Mouse (Mus musculus): ENCODE results near the gene Hoxb8. TPM values are rescaled to one million over a fixed set of nuclear protein-coding genes. Genes with fewer than 3 reads are reported as not detected.

Gene Hoxb8
- polyA plus RNA-seq, 1 experiment from 2014 or later: not detected

- 3% methylated on average over 13 of the region's 13 CpGs for WGBS
- H3K9ac ChIP-seq (replicated peaks; ENCODE audit: low read length): no peak overlapping the region
- H3K27ac ChIP-seq (replicated peaks; ENCODE audit: low read depth, low read length): no peak overlapping the region
- H3K4me3 ChIP-seq (replicated peaks; ENCODE audit: low read depth, low read length): no peak overlapping the region
- no peak overlapping the region for H3K4me2 ChIP-seq (ENCODE audit: low read length)
- no peaks in the 10 kb centered on the region for H3K9me3 ChIP-seq (ENCODE audit: control insufficient read depth, low read length)
- H3K27me3 ChIP-seq (ENCODE audit: control insufficient read depth, insufficient read depth, low read length): peaks cover 100% of the 10 kb centered on the region
- ATAC-seq (ENCODE audit: low FRiP score, low TSS enrichment) (no peak), DNase-seq (no peak)
- H3K36me3 ChIP-seq (ENCODE audit: control insufficient read depth, insufficient read depth, low read length): no peaks in the 10 kb centered on the region
- no peaks in the 10 kb centered on the region for H3K4me1 ChIP-seq (ENCODE audit: control insufficient read depth, insufficient read depth, low read length)
These were observed 25.2 kb downstream of the Hoxb8 start for GRCm38 (mm10) chr11:96306908-96307269.

- H3K4me2 ChIP-seq (ENCODE audit: low read length): no peak overlapping the region
- no peak for ATAC-seq (ENCODE audit: low FRiP score, low TSS enrichment)
- H3K4me1 ChIP-seq (ENCODE audit: control insufficient read depth, insufficient read depth, low read length): no peaks in the 10 kb centered on the region
- H3K4me3 ChIP-seq (replicated peaks; ENCODE audit: low read depth, low read length): no peak overlapping the region
- no peak overlapping the region for H3K9ac ChIP-seq (replicated peaks; ENCODE audit: low read length)
- WGBS: 11% methylated on average over 4 of the region's 4 CpGs
- H3K27ac ChIP-seq (replicated peaks; ENCODE audit: low read depth, low read length): no peak overlapping the region
- no peaks in the 10 kb centered on the region for H3K36me3 ChIP-seq (ENCODE audit: control insufficient read depth, insufficient read depth, low read length)
- no peak for DNase-seq
- H3K9me3 ChIP-seq (ENCODE audit: control insufficient read depth, low read length): no peaks in the 10 kb centered on the region
- H3K27me3 ChIP-seq (ENCODE audit: control insufficient read depth, insufficient read depth, low read length): peaks cover 100% of the 10 kb centered on the region
These were observed 27.1 kb downstream of the Hoxb8 start for GRCm38 (mm10) chr11:96308763-96309162.

- H3K4me3 ChIP-seq (replicated peaks; ENCODE audit: low read depth, low read length): no peak overlapping the region
- no peak overlapping the region for H3K9ac ChIP-seq (replicated peaks; ENCODE audit: low read length)
- WGBS: 3% methylated on average over 4 of the region's 4 CpGs
- H3K4me1 ChIP-seq (ENCODE audit: control insufficient read depth, insufficient read depth, low read length): no peaks in the 10 kb centered on the region
- no peak for ATAC-seq (ENCODE audit: low FRiP score, low TSS enrichment)
- peaks cover 100% of the 10 kb centered on the region for H3K27me3 ChIP-seq (ENCODE audit: control insufficient read depth, insufficient read depth, low read length)
- no peaks in the 10 kb centered on the region for H3K9me3 ChIP-seq (ENCODE audit: control insufficient read depth, low read length)
- no peak for DNase-seq
- no peaks in the 10 kb centered on the region for H3K36me3 ChIP-seq (ENCODE audit: control insufficient read depth, insufficient read depth, low read length)
- H3K27ac ChIP-seq (replicated peaks; ENCODE audit: low read depth, low read length): no peak overlapping the region
- H3K4me2 ChIP-seq (ENCODE audit: low read length): no peak overlapping the region
These were observed 27.6 kb downstream of the Hoxb8 start for GRCm38 (mm10) chr11:96309288-96309687.

GRCm38 (mm10) chr11:96310183-96310938 is 28.7 kb downstream of the Hoxb8 start:
- no peak for ATAC-seq (ENCODE audit: low FRiP score, low TSS enrichment)
- H3K9ac ChIP-seq (replicated peaks; ENCODE audit: low read length): no peak overlapping the region
- no peaks in the 10 kb centered on the region for H3K4me1 ChIP-seq (ENCODE audit: control insufficient read depth, insufficient read depth, low read length)
- H3K27ac ChIP-seq (replicated peaks; ENCODE audit: low read depth, low read length): no peak overlapping the region
- DNase-seq: no peak
- H3K4me2 ChIP-seq (ENCODE audit: low read length): no peak overlapping the region
- H3K9me3 ChIP-seq (ENCODE audit: control insufficient read depth, low read length): no peaks in the 10 kb centered on the region
- H3K4me3 ChIP-seq (replicated peaks; ENCODE audit: low read depth, low read length): no peak overlapping the region
- H3K27me3 ChIP-seq (ENCODE audit: control insufficient read depth, insufficient read depth, low read length): peaks cover 100% of the 10 kb centered on the region
- no peaks in the 10 kb centered on the region for H3K36me3 ChIP-seq (ENCODE audit: control insufficient read depth, insufficient read depth, low read length)
- 3% methylated on average over 20 of the region's 20 CpGs for WGBS

- no peak overlapping the region for H3K9ac ChIP-seq (replicated peaks; ENCODE audit: low read length)
- H3K27ac ChIP-seq (replicated peaks; ENCODE audit: low read depth, low read length): no peak overlapping the region
- H3K4me3 ChIP-seq (replicated peaks; ENCODE audit: low read depth, low read length): no peak overlapping the region
These were observed 29.4 kb downstream of the Hoxb8 start for GRCm38 (mm10) chr11:96311097-96311496.

GRCm38 (mm10) chr11:96311520-96312417 is 30.1 kb downstream of the Hoxb8 start:
- ATAC-seq (ENCODE audit: low FRiP score, low TSS enrichment) (no peak), DNase-seq (peak; percentile 85)
- H3K27ac ChIP-seq (replicated peaks; ENCODE audit: low read depth, low read length): no peak overlapping the region
- H3K9ac ChIP-seq (replicated peaks; ENCODE audit: low read length): no peak overlapping the region
- no peaks in the 10 kb centered on the region for H3K4me1 ChIP-seq (ENCODE audit: control insufficient read depth, insufficient read depth, low read length)
- no peak overlapping the region for H3K4me3 ChIP-seq (replicated peaks; ENCODE audit: low read depth, low read length)
- peaks cover 100% of the 10 kb centered on the region for H3K27me3 ChIP-seq (ENCODE audit: control insufficient read depth, insufficient read depth, low read length)
- no peaks in the 10 kb centered on the region for H3K9me3 ChIP-seq (ENCODE audit: control insufficient read depth, low read length)
- 2% methylated on average over 31 of the region's 31 CpGs for WGBS
- no peaks in the 10 kb centered on the region for H3K36me3 ChIP-seq (ENCODE audit: control insufficient read depth, insufficient read depth, low read length)
- H3K4me2 ChIP-seq (ENCODE audit: low read length): no peak overlapping the region

More at GRCm38 (mm10) chr11:96311097-96311496, 29.4 kb downstream of the Hoxb8 start:
- H3K27me3 ChIP-seq (ENCODE audit: control insufficient read depth, insufficient read depth, low read length): peaks cover 100% of the 10 kb centered on the region
- no peaks in the 10 kb centered on the region for H3K9me3 ChIP-seq (ENCODE audit: control insufficient read depth, low read length)
- no peak for ATAC-seq (ENCODE audit: low FRiP score, low TSS enrichment)
- H3K4me2 ChIP-seq (ENCODE audit: low read length): no peak overlapping the region
- no peaks in the 10 kb centered on the region for H3K36me3 ChIP-seq (ENCODE audit: control insufficient read depth, insufficient read depth, low read length)
- H3K4me1 ChIP-seq (ENCODE audit: control insufficient read depth, insufficient read depth, low read length): no peaks in the 10 kb centered on the region
- no peak for DNase-seq
- 7% methylated on average over 6 of the region's 6 CpGs for WGBS

GRCm38 (mm10) chr11:96313134-96313533 is 31.4 kb downstream of the Hoxb8 start:
- Histone ChIP-seq H3K4me2 (ENCODE audit: low read length) (no peak overlapping the region), H3K27me3 (ENCODE audit: control insufficient read depth, insufficient read depth, low read length) (peaks cover 100% of the 10 kb centered on the region), H3K27ac (replicated peaks; ENCODE audit: low read depth, low read length) (no peak overlapping the region), H3K4me3 (replicated peaks; ENCODE audit: low read depth, low read length) (no peak overlapping the region), H3K9me3 (ENCODE audit: control insufficient read depth, low read length) (no peaks in the 10 kb centered on the region), H3K36me3 (ENCODE audit: control insufficient read depth, insufficient read depth, low read length) (no peaks in the 10 kb centered on the region), H3K9ac (replicated peaks; ENCODE audit: low read length) (no peak overlapping the region), H3K4me1 (ENCODE audit: control insufficient read depth, insufficient read depth, low read length) (no peaks in the 10 kb centered on the region)
- ATAC-seq (ENCODE audit: low FRiP score, low TSS enrichment) (no peak), DNase-seq (no peak)
- 20% methylated on average over 2 of the region's 2 CpGs for WGBS

GRCm38 (mm10) chr11:96313806-96314428 is 32.2 kb downstream of the Hoxb8 start:
- Histone ChIP-seq H3K27ac (replicated peaks; ENCODE audit: low read depth, low read length) (no peak overlapping the region), H3K9me3 (ENCODE audit: control insufficient read depth, low read length) (no peaks in the 10 kb centered on the region), H3K9ac (replicated peaks; ENCODE audit: low read length) (no peak overlapping the region), H3K27me3 (ENCODE audit: control insufficient read depth, insufficient read depth, low read length) (peaks cover 100% of the 10 kb centered on the region), H3K4me2 (ENCODE audit: low read length) (no peak overlapping the region), H3K4me3 (replicated peaks; ENCODE audit: low read depth, low read length) (no peak overlapping the region), H3K4me1 (ENCODE audit: control insufficient read depth, insufficient read depth, low read length) (no peaks in the 10 kb centered on the region), H3K36me3 (ENCODE audit: control insufficient read depth, insufficient read depth, low read length) (no peaks in the 10 kb centered on the region)
- 4% methylated on average over 12 of the region's 12 CpGs for WGBS
- ATAC-seq (ENCODE audit: low FRiP score, low TSS enrichment) (no peak), DNase-seq (no peak)
